Mouse (Mus musculus) ES-E14 (cell line): ENCODE results near the gene Aoah. TPM values are rescaled to one million over a fixed set of nuclear protein-coding genes. Genes with fewer than 3 reads are reported as not detected.

Experiments used
- DNase-seq: peaks from one replicate; pipeline ENCODE4 v3.0.0-alpha.2; 2013; ENCODE audit warnings: low read depth, low spot score
- H3K27ac ChIP-seq: 2 replicates; pipeline ENCODE4 v1.5.1; 2012; ENCODE audit warnings: low read depth, mild to moderate bottlenecking, low read length, moderate library complexity, mixed read lengths; ENCODE audit not compliant: poor library complexity, insufficient read depth, severe bottlenecking
- H3K36me3 ChIP-seq: 2 replicates; pipeline ENCODE4 v1.6.1; 2012; ENCODE audit warnings: mild to moderate bottlenecking, low read length, moderate library complexity, mixed read lengths; ENCODE audit not compliant: control insufficient read depth, poor library complexity, insufficient read depth, severe bottlenecking
- H3K4me1 ChIP-seq, 2 experiments: fragments of 150-350 bp in 1 of 2; sonication (generic) in 1 of 2; 2 replicates each; pipeline ENCODE4 v1.6.1; 2012; ENCODE audit warnings: low read length in 2 of 2, mild to moderate bottlenecking in 1 of 2, mixed read lengths in 1 of 2; ENCODE audit not compliant: control insufficient read depth in 2 of 2, insufficient read depth in 2 of 2, poor library complexity in 1 of 2
- H3K4me3 ChIP-seq, 2 experiments: fragments of 150-350 bp in 1 of 2; sonication (generic) in 1 of 2; 2 replicates each; pipeline ENCODE4 v1.5.1; 2012; ENCODE audit warnings: low read length in 2 of 2, low read depth in 1 of 2, mild to moderate bottlenecking in 1 of 2, mixed read lengths in 1 of 2; ENCODE audit not compliant: insufficient read depth in 1 of 2, poor library complexity in 1 of 2, severe bottlenecking in 1 of 2
- H3K9ac ChIP-seq: 2 replicates; pipeline ENCODE4 v1.6.1; 2012; ENCODE audit warnings: low read depth, mild to moderate bottlenecking, low read length, mixed read lengths; ENCODE audit not compliant: poor library complexity, insufficient read depth, severe bottlenecking
- H3K9me3 ChIP-seq: fragments of 150-350 bp; sonication (generic); 2 replicates; pipeline ENCODE4 v1.6.1; 2012; ENCODE audit warnings: low read depth, mild to moderate bottlenecking, low read length; ENCODE audit not compliant: control insufficient read depth, insufficient read depth
- CHD2 ChIP-seq: IDR thresholded peaks from 2 replicates; pipeline ENCODE4 v1.6.1; 2014; ENCODE audit warnings: mild to moderate bottlenecking, low read depth, low read length, inconsistent platforms
- HCFC1 ChIP-seq: IDR thresholded peaks from 2 replicates; pipeline ENCODE4 v1.6.1; 2012; ENCODE audit warnings: low read length, inconsistent platforms, borderline replicate concordance; ENCODE audit not compliant: insufficient read depth
- MAFK ChIP-seq: IDR thresholded peaks from 2 replicates; pipeline ENCODE4 v1.6.1; 2014; ENCODE audit warnings: mild to moderate bottlenecking, low read depth, low read length, inconsistent platforms; ENCODE audit not compliant: insufficient read depth
- ZC3H11A ChIP-seq: IDR thresholded peaks from 2 replicates; pipeline ENCODE4 v1.6.1; 2012; ENCODE audit warnings: low read depth, mild to moderate bottlenecking, inconsistent platforms, low read length, borderline replicate concordance
- ZNF384 ChIP-seq: IDR thresholded peaks from 2 replicates; pipeline ENCODE4 v1.6.1; 2012; ENCODE audit warnings: low read depth, low read length, inconsistent platforms
- in situ Hi-C, 2 experiments: fragments of 600-800 bp; cut with MboI; formaldehyde crosslinking; loops; one replicate each; pipeline ENCODE4 v1.15.1; 2025; ENCODE audit warnings: low sequenced_read_pairs in 2 of 2, inconsistent platforms in 1 of 2; ENCODE audit not compliant: unreplicated experiment in 2 of 2
- total RNA-seq: library from RNA; depleted of rRNA; stranded (reverse); fragments of 300-350 nt; gene quantifications from 2 replicates; pipeline ENCODE4 v1.2.3, GENCODE M21; 2012

Gene Aoah
- total RNA-seq, 1 experiment = 3.3 TPM

GRCm38 (mm10) chr13:20900972-20901457, 107.1 kb downstream of the Aoah start:
- no peaks in the 10 kb centered on the region for H3K36me3 ChIP-seq
- no peak for TF ChIP-seq ZC3H11A
- no peak for TF ChIP-seq MAFK
- TF ChIP-seq HCFC1 = no peak
- no peak for TF ChIP-seq CHD2
- TF ChIP-seq ZNF384 = no peak
- no peak overlapping the region for H3K4me3 ChIP-seq
- H3K4me1 ChIP-seq = peaks cover 0 to 8% of the 10 kb centered on the region in 2 experiments; a peak in 1 of 4 replicates
- in situ Hi-C loops = no loop called here
- H3K27ac ChIP-seq = no peak overlapping the region
- no peaks in the 10 kb centered on the region for H3K9me3 ChIP-seq
- no peak for DNase-seq
- no peak overlapping the region for H3K9ac ChIP-seq

- Histone ChIP-seq H3K9me3 (no peaks in the 10 kb centered on the region), H3K27ac (no peak overlapping the region), H3K4me1 (peaks cover 0 to 8% of the 10 kb centered on the region in 2 experiments; a peak in 1 of 4 replicates), H3K36me3 (no peaks in the 10 kb centered on the region), H3K9ac (no peak overlapping the region), H3K4me3 (no peak overlapping the region)
- DNase-seq = no peak
- in situ Hi-C loops = no loop called here
- no peak for TF ChIP-seq HCFC1
- no peak for TF ChIP-seq CHD2
- no peak for TF ChIP-seq ZNF384
- TF ChIP-seq ZC3H11A = no peak
- no peak for TF ChIP-seq MAFK
Observed at GRCm38 (mm10) chr13:20901634-20902135, 107.8 kb downstream of the Aoah start.

GRCm38 (mm10) chr13:20904118-20904517, 110.2 kb downstream of the Aoah start:
- Histone ChIP-seq H3K27ac (no peak overlapping the region), H3K9me3 (no peaks in the 10 kb centered on the region), H3K4me3 (no peak overlapping the region), H3K36me3 (no peaks in the 10 kb centered on the region), H3K9ac (no peak overlapping the region), H3K4me1 (peaks cover 0 to 8% of the 10 kb centered on the region in 2 experiments; a peak in 1 of 4 replicates)
- TF ChIP-seq HCFC1 (no peak), MAFK (no peak), ZC3H11A (no peak), ZNF384 (no peak), CHD2 (no peak)
- in situ Hi-C loops = no loop called here
- DNase-seq = peak; percentile 38

- H3K9ac ChIP-seq = no peak overlapping the region
- in situ Hi-C loops = no loop called here
- no peak overlapping the region for H3K4me3 ChIP-seq
- no peak for TF ChIP-seq CHD2
- TF ChIP-seq HCFC1 = no peak
- no peak for TF ChIP-seq ZNF384
- TF ChIP-seq ZC3H11A = no peak
- no peak for TF ChIP-seq MAFK
- H3K36me3 ChIP-seq = no peaks in the 10 kb centered on the region
- H3K9me3 ChIP-seq = no peaks in the 10 kb centered on the region
- peaks cover 0 to 8% of the 10 kb centered on the region in 2 experiments; a peak in 1 of 4 replicates for H3K4me1 ChIP-seq
- DNase-seq = no peak
- no peak overlapping the region for H3K27ac ChIP-seq
Observed at GRCm38 (mm10) chr13:20905195-20905594, 111.3 kb downstream of the Aoah start.
